Mouse (Mus musculus) liver, postnatal 0 days (tissue): ENCODE measurements around the gene Rnase4. TPM values are rescaled to one million over a fixed set of nuclear protein-coding genes. Genes with fewer than 3 reads are reported as not detected.
"Not testable (repeated sequence)": the region's sequence is repeated elsewhere in the genome, so short reads cannot be mapped to it uniquely, and the experiment has no call there.

Source experiments
- ATAC-seq: fragments of 200-750 bp; cut with Nextera tagmentation; 2 replicates; pipeline ENCODE4 v1.8.0; 2017; ENCODE audit warnings: mild to moderate bottlenecking, moderate library complexity
- DNase-seq: peaks from one replicate; pipeline ENCODE4 v3.0.0-alpha.2; 2016
- H3K27ac ChIP-seq: fragments of 300-500 bp; sonication (generic); 2 replicates; pipeline ENCODE4 v1.5.1; 2014; ENCODE audit warnings: antibody characterized with exemption, moderate library complexity, mild to moderate bottlenecking, low read depth
- H3K27me3 ChIP-seq: fragments of 300-500 bp; sonication (generic); 2 replicates; pipeline ENCODE4 v1.6.1; 2014; ENCODE audit warnings: low read length, control low read depth, mixed read lengths; ENCODE audit not compliant: insufficient read depth
- H3K36me3 ChIP-seq: fragments of 300-500 bp; sonication (generic); replicated peaks from 2 replicates; pipeline ENCODE4 v1.6.1; 2014; ENCODE audit warnings: mild to moderate bottlenecking, control low read depth, low read length, moderate library complexity, mixed read lengths; ENCODE audit not compliant: insufficient read depth
- H3K4me1 ChIP-seq: fragments of 300-500 bp; sonication (generic); 2 replicates; pipeline ENCODE4 v1.6.1; 2014; ENCODE audit warnings: antibody characterized with exemption, mild to moderate bottlenecking, control low read depth; ENCODE audit not compliant: insufficient read depth
- H3K4me2 ChIP-seq: fragments of 300-500 bp; sonication (generic); 2 replicates; pipeline ENCODE4 v1.6.1; 2014; ENCODE audit warnings: low read depth, mild to moderate bottlenecking, low read length, moderate library complexity, mixed read lengths
- H3K4me3 ChIP-seq: fragments of 300-500 bp; sonication (generic); 2 replicates; pipeline ENCODE4 v1.5.1; 2014; ENCODE audit warnings: low read depth, low read length
- H3K9ac ChIP-seq: fragments of 300-500 bp; sonication (generic); replicated peaks from 2 replicates; pipeline ENCODE4 v1.6.1; 2014; ENCODE audit warnings: mild to moderate bottlenecking, moderate library complexity
- H3K9me3 ChIP-seq: fragments of 300-500 bp; sonication (generic); 2 replicates; pipeline ENCODE4 v1.6.1; 2016; ENCODE audit warnings: mild to moderate bottlenecking, control low read depth, low read length, mixed read lengths
- CTCF ChIP-seq: sonication (generic); IDR thresholded peaks from 2 replicates; pipeline ENCODE4 v1.5.1; 2016; ENCODE audit warnings: antibody characterized with exemption, low read depth
- EP300 ChIP-seq: IDR thresholded peaks from 2 replicates; pipeline ENCODE4 v1.6.1; 2016; ENCODE audit warnings: antibody characterized with exemption, low read depth, mild to moderate bottlenecking
- WGBS: fragments of 180-500 bp; shearing (Covaris S2); extraction: QIAGEN DNeasy Blood & Tissue Kit; methylation state at CpG from one replicate; pipeline ENCODE4 v1.1.7; 2014; ENCODE audit not compliant: insufficient replicate concordance; 5-methylcytosine and 5-hydroxymethylcytosine counted together
- polyA plus RNA-seq: library from polyadenylated mRNA; unstranded; fragments of >200 nt; fragmentation: Nextera tagmentation; extraction: Ambion mirVana; gene quantifications from 2 replicates; pipeline ENCODE4 v1.2.1, GENCODE M21; 2015

Gene Rnase4
- polyA plus RNA-seq, 1 experiment from 2014 or later = 221 TPM

DNA sequence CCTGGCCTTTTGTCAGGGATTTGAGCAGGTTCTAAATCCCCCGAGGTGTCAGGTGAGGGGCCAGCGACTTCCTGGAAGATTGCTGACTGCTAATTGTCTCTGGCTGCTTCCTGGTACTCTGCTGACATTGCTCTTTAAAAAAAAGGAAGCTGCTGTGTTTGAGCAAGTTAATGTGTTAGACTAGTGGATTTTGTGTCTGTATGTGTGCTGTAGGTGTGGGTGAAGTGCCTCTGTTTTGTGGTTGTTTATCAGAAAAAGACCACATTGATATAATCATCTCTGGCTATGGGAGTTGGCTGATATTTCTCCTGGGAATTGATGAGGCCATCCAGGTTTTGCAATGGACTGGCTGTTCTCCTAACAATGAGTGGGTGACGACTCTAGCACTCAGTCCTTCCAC is 2.6 kb downstream of the Rnase4 start:
- Histone ChIP-seq H3K4me3 (no peak overlapping the region), H3K27me3 (no peaks in the 10 kb centered on the region), H3K4me1 (peaks cover 37% of the 10 kb centered on the region), H3K36me3 (no peaks in the 10 kb centered on the region), H3K4me2 (no peak overlapping the region), H3K9me3 (no peaks in the 10 kb centered on the region), H3K27ac (peak overlapping the region; percentile 13; the same call in 1 of the 2 replicates), H3K9ac (no peak overlapping the region)
- no peak for ATAC-seq
- DNase-seq = no peak
- no peak for TF ChIP-seq CTCF
- no peak for TF ChIP-seq EP300
- WGBS = 16% methylated on average over 3 of the region's 3 CpGs

GRCm38 (mm10) chr14:51094096-51094875 is 3.4 kb downstream of the Rnase4 start:
- no peak overlapping the region for H3K4me3 ChIP-seq
- TF ChIP-seq CTCF (no peak), EP300 (no peak)
- peak overlapping the region; percentile 37 for H3K27ac ChIP-seq
- ATAC-seq (no peak), DNase-seq (peak; percentile 42)
- no peaks in the 10 kb centered on the region for H3K36me3 ChIP-seq
- H3K4me1 ChIP-seq = peaks cover 37% of the 10 kb centered on the region
- H3K4me2 ChIP-seq = no peak overlapping the region
- no peak overlapping the region for H3K9ac ChIP-seq
- 59% methylated on average over 5 of the region's 5 CpGs for WGBS
- no peaks in the 10 kb centered on the region for H3K27me3 ChIP-seq
- H3K9me3 ChIP-seq = no peaks in the 10 kb centered on the region

GRCm38 (mm10) chr14:51094921-51095320 is 4.0 kb downstream of the Rnase4 start:
- Histone ChIP-seq H3K9ac (no peak overlapping the region), H3K4me1 (peaks cover 37% of the 10 kb centered on the region), H3K4me3 (no peak overlapping the region), H3K9me3 (no peaks in the 10 kb centered on the region), H3K27ac (no peak overlapping the region), H3K27me3 (no peaks in the 10 kb centered on the region), H3K36me3 (no peaks in the 10 kb centered on the region), H3K4me2 (no peak overlapping the region)
- TF ChIP-seq EP300 (no peak), CTCF (no peak)
- ATAC-seq = no peak
- WGBS = 73% methylated on average over 9 of the region's 9 CpGs
- no peak for DNase-seq

GRCm38 (mm10) chr14:51095736-51096524 is 5.1 kb downstream of the Rnase4 start:
- DNase-seq = peak; percentile 28
- no peaks in the 10 kb centered on the region for H3K9me3 ChIP-seq
- H3K4me3 ChIP-seq = peak overlapping the region; percentile 1; the same call in 1 of the 2 replicates
- WGBS = 25% methylated on average over 9 of the region's 9 CpGs
- H3K4me1 ChIP-seq = peaks cover 33% of the 10 kb centered on the region
- H3K36me3 ChIP-seq = no peaks in the 10 kb centered on the region
- no peaks in the 10 kb centered on the region for H3K27me3 ChIP-seq
- TF ChIP-seq EP300 (no peak), CTCF (no peak)
- peak overlapping the region; percentile 20 for H3K27ac ChIP-seq
- H3K4me2 ChIP-seq = peak overlapping the region; percentile 19; the same call in 1 of the 2 replicates
- H3K9ac ChIP-seq = no peak overlapping the region
- ATAC-seq = peak; percentile 81

DNA sequence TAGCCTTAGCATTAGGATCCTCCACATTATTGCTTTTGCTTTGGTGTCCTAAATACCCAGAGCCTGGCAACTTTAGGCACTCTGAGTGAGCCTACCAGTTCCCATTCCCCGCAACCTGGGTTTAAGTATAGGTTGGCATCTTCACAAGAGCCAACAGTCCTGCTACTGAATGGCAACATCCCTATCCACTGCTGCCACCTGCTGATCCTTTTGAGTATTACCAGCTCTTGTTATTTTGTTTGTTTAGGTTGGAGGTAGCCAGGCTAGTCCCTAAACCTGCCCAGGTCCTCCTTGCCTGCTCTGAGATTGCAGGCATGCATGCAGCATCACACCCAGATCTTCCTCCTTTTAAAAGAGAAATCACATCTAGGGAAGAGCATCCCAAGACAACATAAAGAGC is 7.4 kb downstream of the Rnase4 start:
- DNase-seq (peak; percentile 52), ATAC-seq (peak; percentile 26)
- H3K27me3 ChIP-seq, H3K9me3 ChIP-seq, H3K27ac ChIP-seq, H3K9ac ChIP-seq, H3K4me2 ChIP-seq, H3K36me3 ChIP-seq, H3K4me3 ChIP-seq: not testable (repeated sequence)
- peak; percentile 79 for TF ChIP-seq CTCF
- 31% methylated on average over 1 of the region's 1 CpGs for WGBS
- peaks cover 21% of the 10 kb centered on the region for H3K4me1 ChIP-seq

DNA sequence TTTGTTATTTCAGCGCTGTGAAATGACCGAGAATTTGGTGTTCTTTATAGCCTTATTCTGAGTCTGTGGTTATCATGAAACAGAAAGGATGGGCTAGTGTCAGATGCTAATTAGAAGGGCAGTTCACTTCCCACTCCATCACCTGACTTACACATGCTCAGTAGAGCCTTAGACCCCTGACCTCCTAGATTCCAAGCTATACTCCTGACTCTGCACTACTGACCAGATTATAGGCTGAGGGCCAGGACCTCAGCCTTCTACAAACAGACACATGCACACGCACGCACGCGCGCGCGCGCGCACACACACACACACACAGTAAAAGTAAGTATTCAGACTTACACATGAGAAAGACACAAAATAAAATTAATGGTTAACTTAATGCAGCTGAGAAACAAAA is 8.0 kb downstream of the Rnase4 start:
- no peak for DNase-seq

More for the DNA sequence above, 8.0 kb downstream of the Rnase4 start:
- no peak for ATAC-seq
- no peak overlapping the region for H3K9ac ChIP-seq
- H3K27me3 ChIP-seq = no peaks in the 10 kb centered on the region
- peaks cover 15% of the 10 kb centered on the region for H3K4me1 ChIP-seq
- H3K4me3 ChIP-seq = no peak overlapping the region
- no peaks in the 10 kb centered on the region for H3K9me3 ChIP-seq
- TF ChIP-seq EP300 (no peak), CTCF (no peak)
- no peaks in the 10 kb centered on the region for H3K36me3 ChIP-seq
- no peak overlapping the region for H3K27ac ChIP-seq
- 96% methylated on average over 11 of the region's 11 CpGs for WGBS
- no peak overlapping the region for H3K4me2 ChIP-seq
